Mouse (Mus musculus): ENCODE measurements around the gene Sfxn5.

GRCm38 (mm10) chr6:85232045-85232444, 101.2 kb downstream of the Sfxn5 start:
- no peak for TF ChIP-seq POLR2A (IDR thresholded peaks at IDR 0.05; ENCODE audit: low read depth, low read length)
- TF ChIP-seq CTCF (IDR thresholded peaks at IDR 0.05; ENCODE audit: extremely low read depth, insufficient read length, insufficient replicate concordance, low read depth, low read length): no peak

All from small intestine, adult 2 months (tissue).